Mouse (Mus musculus): ENCODE measurements at regions not wholly inside any gene's neighbourhood (a gene's known extent, or its start where the extent isn't known, plus 50 kb on each side); places are given as distances from the start of the nearest gene placed in this dataset.

DNA sequence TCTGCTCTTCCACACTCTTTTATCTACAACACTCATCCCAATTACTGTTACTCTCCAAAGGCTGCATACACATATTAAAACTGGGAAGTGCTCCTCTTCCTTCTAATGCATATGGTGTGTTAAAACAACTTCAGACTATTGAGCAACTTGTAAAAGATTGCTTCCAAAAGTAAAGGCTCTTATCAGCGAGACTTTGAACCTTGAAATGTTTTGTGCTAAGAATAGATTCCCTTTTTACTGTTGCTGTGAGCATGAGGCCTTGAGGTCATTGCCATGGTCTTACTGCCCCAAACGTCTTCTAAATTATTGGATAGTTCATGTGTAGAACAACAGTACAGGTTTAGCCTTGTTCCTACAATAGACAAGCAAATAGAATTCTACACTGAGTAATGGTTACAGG lies 281.6 kb upstream of the Lcorl start:
- Histone ChIP-seq H3K36me3 (ENCODE audit: control insufficient read depth, insufficient read depth, low read length) (no peaks in the 10 kb centered on the region), H3K4me1 (ENCODE audit: control insufficient read depth, insufficient read depth, low read length) (peaks cover 7% of the 10 kb centered on the region; the same call in 1 of the 2 replicates), H3K27ac (replicated peaks; ENCODE audit: insufficient read depth, low read depth, low read length) (no peak overlapping the region), H3K79me2 (ENCODE audit: control insufficient read depth, insufficient read depth, low read length) (no peaks in the 10 kb centered on the region), H3K27me3 (ENCODE audit: control insufficient read depth, insufficient read depth, low read length) (no peaks in the 10 kb centered on the region), H3K9ac (ENCODE audit: low read depth, low read length) (no peak overlapping the region), H3K4me3 (ENCODE audit: insufficient read depth, low read depth, low read length) (no peak overlapping the region)
- DNase-seq (ENCODE audit: extremely low read depth, low read depth, low spot score): peak; percentile 92
- TF ChIP-seq CTCF (IDR thresholded peaks at IDR 0.05; ENCODE audit: low read depth, low read length) (no peak), POLR2A (IDR thresholded peaks at IDR 0.05; ENCODE audit: extremely low read depth, insufficient read depth, low read length) (no peak)
- WGBS: 10% methylated on average over 2 of the region's 2 CpGs

DNA sequence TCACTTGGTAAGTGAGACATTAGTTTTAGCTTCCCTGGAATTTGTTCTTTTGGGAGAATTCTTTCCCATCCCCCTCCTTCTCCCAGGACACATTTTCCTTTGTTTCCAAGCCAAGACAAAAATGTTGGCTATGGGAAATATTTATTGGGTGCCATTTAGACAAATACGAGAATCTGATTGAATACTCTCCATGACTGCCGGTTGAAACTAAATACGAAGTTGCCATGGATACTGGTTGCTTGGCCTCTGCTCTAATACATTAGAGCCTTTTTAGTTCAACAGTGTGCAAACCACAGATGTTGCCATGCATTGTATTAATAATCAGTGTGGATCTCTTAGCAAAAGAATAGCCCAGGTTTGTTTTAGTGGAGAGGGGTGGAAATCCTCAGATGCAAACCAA lies 280.3 kb upstream of the Lcorl start:
- TF ChIP-seq POLR2A (IDR thresholded peaks at IDR 0.05; ENCODE audit: extremely low read depth, insufficient read depth, low read length) (no peak), CTCF (IDR thresholded peaks at IDR 0.05; ENCODE audit: low read depth, low read length) (no peak)
- Histone ChIP-seq H3K4me1 (ENCODE audit: control insufficient read depth, insufficient read depth, low read length) (peaks cover 7% of the 10 kb centered on the region; the same call in 1 of the 2 replicates), H3K36me3 (ENCODE audit: control insufficient read depth, insufficient read depth, low read length) (no peaks in the 10 kb centered on the region), H3K9ac (ENCODE audit: low read depth, low read length) (no peak overlapping the region), H3K79me2 (ENCODE audit: control insufficient read depth, insufficient read depth, low read length) (no peaks in the 10 kb centered on the region), H3K27me3 (ENCODE audit: control insufficient read depth, insufficient read depth, low read length) (no peaks in the 10 kb centered on the region), H3K4me3 (ENCODE audit: insufficient read depth, low read depth, low read length) (no peak overlapping the region), H3K27ac (replicated peaks; ENCODE audit: insufficient read depth, low read depth, low read length) (no peak overlapping the region)
- 70% methylated on average over 3 of the region's 3 CpGs for WGBS
- DNase-seq (ENCODE audit: extremely low read depth, low read depth, low spot score): peak; percentile 44

DNA sequence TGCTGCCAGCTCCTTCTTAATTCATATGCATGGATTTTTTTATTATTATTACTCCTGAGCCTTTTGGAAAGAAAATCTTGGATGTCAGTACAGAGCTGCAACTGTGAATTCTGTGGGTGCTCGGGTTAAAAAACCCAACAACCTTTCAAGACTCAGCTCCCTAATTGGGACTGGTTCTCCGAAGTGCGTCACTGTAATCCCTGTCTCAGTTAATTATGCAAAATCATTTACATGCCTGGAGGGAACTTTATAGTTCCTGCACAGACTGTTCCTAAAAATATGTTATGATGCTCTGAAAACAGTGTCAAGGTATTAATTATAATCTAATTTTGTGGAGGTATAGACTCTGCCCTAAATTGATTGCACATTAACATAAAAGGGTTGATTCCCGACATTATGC lies 250.6 kb upstream of the Lcorl start:
- Histone ChIP-seq H3K79me2 (ENCODE audit: control insufficient read depth, insufficient read depth, low read length) (no peaks in the 10 kb centered on the region), H3K27ac (replicated peaks; ENCODE audit: insufficient read depth, low read depth, low read length) (no peak overlapping the region), H3K36me3 (ENCODE audit: control insufficient read depth, insufficient read depth, low read length) (no peaks in the 10 kb centered on the region), H3K27me3 (ENCODE audit: control insufficient read depth, insufficient read depth, low read length) (no peaks in the 10 kb centered on the region), H3K4me3 (ENCODE audit: insufficient read depth, low read depth, low read length) (no peak overlapping the region), H3K4me1 (ENCODE audit: control insufficient read depth, insufficient read depth, low read length) (no peaks in the 10 kb centered on the region), H3K9ac (ENCODE audit: low read depth, low read length) (no peak overlapping the region)
- no peak for TF ChIP-seq CTCF (IDR thresholded peaks at IDR 0.05; ENCODE audit: low read depth, low read length)
- TF ChIP-seq POLR2A (IDR thresholded peaks at IDR 0.05; ENCODE audit: extremely low read depth, insufficient read depth, low read length): no peak
- no peak for DNase-seq (ENCODE audit: extremely low read depth, low read depth, low spot score)
- 79% methylated on average over 4 of the region's 4 CpGs for WGBS

DNA sequence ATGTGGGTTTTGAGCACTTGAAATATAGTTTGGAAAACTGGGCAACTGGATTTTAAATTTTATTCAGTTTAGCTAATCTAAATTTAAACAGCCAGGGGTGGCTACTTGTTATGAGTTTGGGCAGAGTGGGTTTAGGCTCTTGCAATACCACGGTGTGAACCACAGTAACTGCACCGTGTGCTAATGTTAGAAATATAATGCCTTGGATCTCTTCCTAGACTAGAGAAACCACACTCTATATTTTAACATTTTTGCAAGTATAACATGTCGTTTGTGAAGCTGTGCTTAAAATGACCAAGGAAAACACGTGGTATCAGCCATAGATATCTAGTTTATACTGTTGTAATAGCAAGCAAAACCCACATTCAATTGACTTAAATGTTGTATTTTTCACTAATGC lies 245.9 kb upstream of the Lcorl start:
- Histone ChIP-seq H3K4me3 (ENCODE audit: insufficient read depth, low read depth, low read length) (no peak overlapping the region), H3K27me3 (ENCODE audit: control insufficient read depth, insufficient read depth, low read length) (no peaks in the 10 kb centered on the region), H3K9ac (ENCODE audit: low read depth, low read length) (no peak overlapping the region), H3K27ac (replicated peaks; ENCODE audit: insufficient read depth, low read depth, low read length) (no peak overlapping the region), H3K4me1 (ENCODE audit: control insufficient read depth, insufficient read depth, low read length) (no peaks in the 10 kb centered on the region), H3K79me2 (ENCODE audit: control insufficient read depth, insufficient read depth, low read length) (no peaks in the 10 kb centered on the region), H3K36me3 (ENCODE audit: control insufficient read depth, insufficient read depth, low read length) (no peaks in the 10 kb centered on the region)
- no peak for TF ChIP-seq POLR2A (IDR thresholded peaks at IDR 0.05; ENCODE audit: extremely low read depth, insufficient read depth, low read length)
- no peak for TF ChIP-seq CTCF (IDR thresholded peaks at IDR 0.05; ENCODE audit: low read depth, low read length)
- WGBS: 70% methylated on average over 4 of the region's 4 CpGs
- DNase-seq (ENCODE audit: extremely low read depth, low read depth, low spot score): no peak

GRCm38 (mm10) chr5:46092549-46092948 lies 235.1 kb upstream of the Lcorl start:
- no peaks in the 10 kb centered on the region for H3K4me1 ChIP-seq (ENCODE audit: control insufficient read depth, insufficient read depth, low read length)
- H3K79me2 ChIP-seq (ENCODE audit: control insufficient read depth, insufficient read depth, low read length): no peaks in the 10 kb centered on the region
- H3K36me3 ChIP-seq (ENCODE audit: control insufficient read depth, insufficient read depth, low read length): no peaks in the 10 kb centered on the region
- no peak overlapping the region for H3K4me3 ChIP-seq (ENCODE audit: insufficient read depth, low read depth, low read length)
- TF ChIP-seq CTCF (IDR thresholded peaks at IDR 0.05; ENCODE audit: low read depth, low read length) (no peak), POLR2A (IDR thresholded peaks at IDR 0.05; ENCODE audit: extremely low read depth, insufficient read depth, low read length) (no peak)
- H3K9ac ChIP-seq (ENCODE audit: low read depth, low read length): no peak overlapping the region
- H3K27me3 ChIP-seq (ENCODE audit: control insufficient read depth, insufficient read depth, low read length): no peaks in the 10 kb centered on the region
- WGBS: 81% methylated on average over 5 of the region's 5 CpGs
- no peak overlapping the region for H3K27ac ChIP-seq (replicated peaks; ENCODE audit: insufficient read depth, low read depth, low read length)
- no peak for DNase-seq (ENCODE audit: extremely low read depth, low read depth, low spot score)

GRCm38 (mm10) chr5:46086885-46087284 lies 229.5 kb upstream of the Lcorl start:
- WGBS: 91% methylated on average over 1 of the region's 1 CpGs
- no peak overlapping the region for H3K4me3 ChIP-seq (ENCODE audit: insufficient read depth, low read depth, low read length)

More at GRCm38 (mm10) chr5:46086885-46087284, 229.5 kb upstream of the Lcorl start:
- H3K36me3 ChIP-seq (ENCODE audit: control insufficient read depth, insufficient read depth, low read length): no peaks in the 10 kb centered on the region
- DNase-seq (ENCODE audit: extremely low read depth, low read depth, low spot score): no peak
- TF ChIP-seq CTCF (IDR thresholded peaks at IDR 0.05; ENCODE audit: low read depth, low read length) (no peak), POLR2A (IDR thresholded peaks at IDR 0.05; ENCODE audit: extremely low read depth, insufficient read depth, low read length) (no peak)
- no peak overlapping the region for H3K9ac ChIP-seq (ENCODE audit: low read depth, low read length)
- H3K79me2 ChIP-seq (ENCODE audit: control insufficient read depth, insufficient read depth, low read length): no peaks in the 10 kb centered on the region
- H3K27me3 ChIP-seq (ENCODE audit: control insufficient read depth, insufficient read depth, low read length): no peaks in the 10 kb centered on the region
- no peaks in the 10 kb centered on the region for H3K4me1 ChIP-seq (ENCODE audit: control insufficient read depth, insufficient read depth, low read length)
- no peak overlapping the region for H3K27ac ChIP-seq (replicated peaks; ENCODE audit: insufficient read depth, low read depth, low read length)
